Mouse (Mus musculus): ENCODE measurements at regions not wholly inside any gene's neighbourhood (a gene's known extent, or its start where the extent isn't known, plus 50 kb on each side); places are given as distances from the start of the nearest gene placed in this dataset.

DNA sequence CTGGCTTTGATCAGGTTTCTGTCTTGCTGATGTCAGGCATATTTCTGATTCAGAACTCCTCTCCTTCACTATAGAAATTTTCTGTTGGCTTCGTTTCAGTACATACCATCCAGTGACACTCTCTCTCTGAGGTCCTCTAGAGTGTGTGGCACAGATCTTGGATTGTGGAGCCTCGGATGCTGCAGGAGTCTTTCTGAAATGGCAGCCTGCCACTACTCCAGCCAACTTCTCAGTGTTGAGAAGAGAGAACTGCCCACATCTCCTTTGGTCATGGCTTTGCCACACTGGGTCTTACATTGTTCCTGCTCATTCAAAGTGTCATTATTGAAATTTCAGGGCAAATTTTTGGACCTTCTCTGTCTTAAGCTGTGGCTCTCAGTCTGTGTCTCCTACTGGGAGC lies 172.4 kb upstream of the Rtl1 start:
- no peak overlapping the region for H3K27ac ChIP-seq
- no peak for TF ChIP-seq CTCF (IDR thresholded peaks at IDR 0.05)
- intact Hi-C loops (cut with DNase I) = no loop called here
- DNase-seq = no peak
- no peak overlapping the region for H3K4me3 ChIP-seq

DNA sequence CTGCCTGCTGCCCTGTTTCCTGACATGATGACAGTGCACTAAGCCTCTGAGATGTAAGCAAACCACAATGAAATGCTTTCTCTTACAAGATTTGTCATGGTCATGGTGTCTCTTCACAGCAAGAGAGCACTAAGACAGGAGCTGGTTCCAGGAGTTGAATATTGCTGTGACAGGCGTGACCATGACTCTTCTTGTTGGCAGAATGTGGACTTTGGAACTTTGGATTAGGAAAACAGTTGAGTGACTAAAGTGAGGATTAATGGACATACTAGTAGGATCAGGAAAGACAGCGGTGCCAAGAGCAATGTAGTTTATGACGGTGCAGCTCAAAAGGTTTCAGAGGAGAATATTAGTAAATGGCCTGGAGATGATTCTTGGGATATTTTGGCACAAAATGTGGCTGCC lies 173.8 kb upstream of the Rtl1 start:
- intact Hi-C loops (cut with DNase I) = no loop called here

DNA sequence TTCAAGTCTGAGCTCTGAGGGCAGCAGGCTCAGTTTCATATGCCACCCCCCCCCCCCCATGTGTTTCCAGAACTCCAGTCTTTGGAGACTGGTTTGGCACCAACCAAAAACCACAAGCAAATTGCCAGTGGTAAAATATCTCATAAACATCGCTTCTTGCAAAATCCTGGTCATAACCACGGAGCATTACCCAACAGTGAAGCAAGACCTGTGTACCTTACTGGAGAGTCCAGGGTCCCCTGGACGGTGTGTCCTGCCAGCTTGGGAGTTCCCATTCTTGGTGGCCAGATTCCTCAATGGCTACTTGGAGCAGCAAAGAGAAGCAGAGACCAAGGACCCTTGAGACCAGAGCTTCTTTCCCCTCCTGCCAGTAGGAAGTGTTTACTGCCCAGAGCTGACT lies 198.7 kb upstream of the Rtl1 start:
- peak; percentile 59 for DNase-seq
- intact Hi-C loops (cut with DNase I) = no loop called here
- Histone ChIP-seq H3K4me3 (no peak overlapping the region), H3K27ac (no peak overlapping the region)
- no peak for TF ChIP-seq CTCF (IDR thresholded peaks at IDR 0.05)

More for the DNA sequence above, 173.8 kb upstream of the Rtl1 start:
- no peak for TF ChIP-seq CTCF (IDR thresholded peaks at IDR 0.05)
- Histone ChIP-seq H3K27ac (no peak overlapping the region), H3K4me3 (no peak overlapping the region)
- DNase-seq = no peak

DNA sequence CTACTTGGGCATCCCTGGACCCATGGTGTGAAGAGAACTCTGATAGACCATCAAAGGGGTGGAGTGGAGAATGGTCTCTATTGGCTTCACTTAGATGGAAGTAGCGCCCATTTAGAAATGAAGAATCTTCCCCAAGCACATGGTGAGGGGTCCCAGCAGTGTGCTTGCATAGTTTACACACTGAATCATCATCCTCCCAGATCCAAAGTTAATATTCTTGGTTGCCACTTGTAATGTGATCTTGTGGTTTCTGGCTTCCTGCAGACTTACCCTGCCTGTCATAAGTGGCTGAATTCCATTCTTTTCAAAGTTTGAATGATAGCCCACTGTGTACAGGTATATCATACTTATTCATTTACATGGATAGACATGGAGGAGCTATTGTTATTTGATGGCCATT lies 199.3 kb upstream of the Rtl1 start:
- no peak for TF ChIP-seq CTCF (IDR thresholded peaks at IDR 0.05)
- no peak for DNase-seq
- Histone ChIP-seq H3K27ac (no peak overlapping the region), H3K4me3 (no peak overlapping the region)
- intact Hi-C loops (cut with DNase I) = no loop called here

DNA sequence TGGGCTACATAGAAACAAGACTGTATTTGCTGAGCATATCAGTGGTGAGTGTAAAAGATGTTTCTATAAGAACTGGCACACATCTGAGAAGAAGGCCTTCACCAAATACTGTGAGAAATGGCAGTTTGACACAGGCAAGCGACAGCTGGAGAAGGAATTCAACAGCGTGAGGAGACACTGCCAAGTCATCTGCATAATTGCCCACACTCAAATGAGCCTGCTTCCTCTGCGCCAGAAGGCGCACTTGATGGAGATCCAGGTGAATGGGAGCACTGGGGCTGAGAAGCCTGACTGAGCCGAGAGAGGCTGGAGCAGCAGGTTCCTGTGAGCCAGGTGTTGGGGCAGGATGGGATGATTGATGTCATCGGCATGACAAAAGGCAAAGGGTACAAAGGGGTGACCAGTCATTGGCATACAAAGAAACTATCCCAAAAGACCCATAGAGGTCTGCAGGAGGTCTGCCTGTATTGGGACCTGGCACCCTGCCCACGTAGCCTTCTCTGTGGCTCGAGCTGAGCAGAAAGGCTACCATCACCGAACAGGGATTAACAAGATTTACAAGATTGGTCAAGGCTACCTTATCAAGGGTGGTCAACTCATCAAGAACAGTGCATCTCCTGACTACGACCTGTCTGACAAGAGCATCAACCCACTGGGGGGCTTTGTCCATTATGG lies 227.2 kb upstream of the Rtl1 start:
- Histone ChIP-seq H3K27ac (no peak overlapping the region), H3K4me3 (no peak overlapping the region)
- intact Hi-C loops (cut with DNase I) = no loop called here
- no peak for DNase-seq
- TF ChIP-seq CTCF (IDR thresholded peaks at IDR 0.05) = no peak

DNA sequence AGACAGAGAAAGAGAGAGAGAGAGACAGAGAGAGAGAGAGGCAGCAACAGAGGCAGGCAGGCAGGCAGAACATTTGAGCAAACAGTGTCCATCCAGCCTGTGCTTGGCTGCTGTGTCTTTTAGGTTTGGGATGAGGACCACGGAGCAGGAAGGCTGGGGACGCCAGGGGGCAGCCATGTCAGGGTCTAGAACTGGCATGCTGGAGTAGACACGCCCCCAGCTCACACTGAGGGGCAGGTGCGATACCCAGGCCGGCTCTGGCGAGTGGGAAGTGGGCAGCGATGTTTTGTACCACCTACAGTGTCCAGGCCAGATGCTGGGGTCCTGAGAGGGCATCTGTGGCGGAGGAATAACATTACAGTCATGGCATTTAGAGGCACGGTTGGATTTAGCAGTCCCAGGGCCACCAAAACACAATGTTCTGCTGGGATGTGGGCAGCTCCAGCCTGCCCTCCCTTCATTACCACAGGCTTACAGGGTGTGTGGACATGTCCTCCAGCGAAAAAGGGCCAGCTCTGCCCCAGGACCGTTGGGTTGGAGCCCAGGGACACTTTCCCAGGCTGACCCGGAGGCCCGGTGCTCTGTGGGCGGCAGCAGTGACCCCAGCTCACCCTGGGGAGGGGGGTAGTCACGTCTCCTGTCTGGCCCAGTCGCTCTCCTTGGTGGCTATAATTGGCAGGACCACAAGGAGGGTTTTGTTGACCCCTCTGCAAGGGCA lies 230.3 kb upstream of the Rtl1 start:
- peak; percentile 25; the same call in 1 of the 2 replicates for TF ChIP-seq CTCF (IDR thresholded peaks at IDR 0.05)
- no peak overlapping the region for H3K4me3 ChIP-seq
- DNase-seq = peak; percentile 32
- H3K27ac ChIP-seq = no peak overlapping the region
- intact Hi-C loops (cut with DNase I) = no loop called here

DNA sequence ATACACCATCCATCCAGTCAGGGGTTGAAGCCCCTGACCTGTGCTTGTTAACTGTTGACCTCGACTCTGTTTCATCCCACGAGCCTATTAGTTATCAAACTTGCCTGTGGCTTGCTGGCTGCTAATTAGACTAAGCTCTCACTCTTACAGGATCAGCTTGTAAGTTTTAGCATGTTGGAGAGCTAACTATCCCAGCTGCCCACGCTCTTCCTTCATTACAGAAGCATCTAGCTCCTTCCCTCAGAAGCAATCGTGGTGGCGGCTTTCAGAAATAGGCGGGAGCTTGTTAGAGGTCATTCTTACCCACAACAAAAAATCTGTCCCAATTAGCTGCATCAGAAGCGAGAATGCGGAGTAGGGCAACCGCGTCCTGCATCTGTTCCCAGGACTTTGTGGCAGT lies 232.8 kb upstream of the Rtl1 start:
- DNase-seq = no peak
- intact Hi-C loops (cut with DNase I) = no loop called here
- TF ChIP-seq CTCF (IDR thresholded peaks at IDR 0.05) = no peak
- H3K27ac ChIP-seq = no peak overlapping the region
- no peak overlapping the region for H3K4me3 ChIP-seq

DNA sequence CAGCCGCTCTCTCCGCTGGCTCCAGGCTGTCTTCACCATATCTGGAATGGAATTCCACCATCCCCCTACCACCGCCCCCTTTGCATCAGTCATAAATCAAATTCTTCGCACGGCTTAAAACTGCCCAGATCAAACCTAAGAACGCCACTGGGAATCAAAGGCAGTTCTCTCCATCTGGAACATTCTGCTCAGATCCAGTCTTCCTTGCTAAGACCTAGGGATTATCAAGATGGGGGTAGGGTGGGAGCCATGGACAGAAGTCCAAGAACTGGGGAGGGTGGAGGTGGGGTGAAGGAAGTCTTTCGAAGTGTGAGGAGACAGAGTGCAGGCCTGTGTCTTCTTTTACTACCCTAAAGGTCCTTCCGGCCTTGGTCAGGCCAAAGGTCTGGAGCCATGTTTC lies 236.4 kb upstream of the Rtl1 start:
- Histone ChIP-seq H3K4me3 (no peak overlapping the region), H3K27ac (no peak overlapping the region)
- intact Hi-C loops (cut with DNase I) = no loop called here
- no peak for TF ChIP-seq CTCF (IDR thresholded peaks at IDR 0.05)
- no peak for DNase-seq

DNA sequence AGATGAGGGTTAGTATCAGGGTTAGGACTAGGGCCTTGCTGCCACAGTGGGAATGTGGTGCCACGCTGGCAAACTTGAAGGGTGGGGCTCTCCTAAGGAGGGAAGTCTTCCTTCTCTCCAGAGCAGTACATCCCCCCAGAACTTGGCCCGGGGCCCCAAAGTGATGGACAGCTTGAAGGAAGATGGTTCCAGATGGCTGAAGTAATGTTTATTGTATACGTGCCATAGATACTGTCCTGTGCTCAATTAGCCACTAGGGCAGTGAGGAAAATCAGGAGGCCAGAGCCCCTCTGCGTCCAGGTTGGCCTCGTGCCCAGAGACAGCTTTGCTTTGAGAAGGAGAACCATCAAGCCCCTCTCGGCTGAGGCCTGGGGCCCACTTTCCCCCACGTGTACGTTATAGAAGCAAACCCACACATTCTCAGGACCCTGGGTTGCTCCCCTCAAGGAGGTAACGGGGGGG lies 239.0 kb upstream of the Rtl1 start:
- TF ChIP-seq CTCF (IDR thresholded peaks at IDR 0.05) = no peak
- intact Hi-C loops (cut with DNase I) = no loop called here
- no peak for DNase-seq
- Histone ChIP-seq H3K4me3 (no peak overlapping the region), H3K27ac (no peak overlapping the region)

DNA sequence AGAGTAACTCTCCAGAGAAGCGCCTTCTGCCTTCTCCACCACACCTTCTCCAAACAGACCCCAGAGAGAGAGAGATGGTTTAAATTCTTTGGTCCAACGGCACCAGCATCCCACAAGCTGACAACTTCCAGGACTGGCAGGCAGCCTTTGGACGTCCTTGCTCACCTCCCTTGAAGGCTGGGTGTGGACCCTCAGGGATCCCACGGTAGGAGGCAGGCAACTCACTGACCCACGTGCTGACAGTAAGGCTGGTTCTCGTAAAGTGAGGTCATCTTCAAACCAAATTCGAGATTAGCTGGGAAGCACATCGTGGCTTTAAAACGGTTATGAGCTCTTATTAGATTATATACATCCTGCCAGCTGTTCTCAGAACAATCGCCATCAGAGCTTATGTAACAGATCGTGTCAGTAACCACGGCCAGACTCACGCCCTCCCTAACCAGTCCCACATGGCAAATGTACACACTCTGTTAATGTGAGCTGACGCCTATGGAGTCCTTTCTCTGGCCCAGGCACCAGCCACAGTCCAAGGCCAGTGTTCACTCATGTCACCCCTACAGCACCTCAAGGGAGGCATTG lies 239.9 kb upstream of the Rtl1 start:
- TF ChIP-seq CTCF (IDR thresholded peaks at IDR 0.05) = no peak
- no peak overlapping the region for H3K27ac ChIP-seq
- intact Hi-C loops (cut with DNase I) = no loop called here
- H3K4me3 ChIP-seq = no peak overlapping the region
- DNase-seq = no peak

DNA sequence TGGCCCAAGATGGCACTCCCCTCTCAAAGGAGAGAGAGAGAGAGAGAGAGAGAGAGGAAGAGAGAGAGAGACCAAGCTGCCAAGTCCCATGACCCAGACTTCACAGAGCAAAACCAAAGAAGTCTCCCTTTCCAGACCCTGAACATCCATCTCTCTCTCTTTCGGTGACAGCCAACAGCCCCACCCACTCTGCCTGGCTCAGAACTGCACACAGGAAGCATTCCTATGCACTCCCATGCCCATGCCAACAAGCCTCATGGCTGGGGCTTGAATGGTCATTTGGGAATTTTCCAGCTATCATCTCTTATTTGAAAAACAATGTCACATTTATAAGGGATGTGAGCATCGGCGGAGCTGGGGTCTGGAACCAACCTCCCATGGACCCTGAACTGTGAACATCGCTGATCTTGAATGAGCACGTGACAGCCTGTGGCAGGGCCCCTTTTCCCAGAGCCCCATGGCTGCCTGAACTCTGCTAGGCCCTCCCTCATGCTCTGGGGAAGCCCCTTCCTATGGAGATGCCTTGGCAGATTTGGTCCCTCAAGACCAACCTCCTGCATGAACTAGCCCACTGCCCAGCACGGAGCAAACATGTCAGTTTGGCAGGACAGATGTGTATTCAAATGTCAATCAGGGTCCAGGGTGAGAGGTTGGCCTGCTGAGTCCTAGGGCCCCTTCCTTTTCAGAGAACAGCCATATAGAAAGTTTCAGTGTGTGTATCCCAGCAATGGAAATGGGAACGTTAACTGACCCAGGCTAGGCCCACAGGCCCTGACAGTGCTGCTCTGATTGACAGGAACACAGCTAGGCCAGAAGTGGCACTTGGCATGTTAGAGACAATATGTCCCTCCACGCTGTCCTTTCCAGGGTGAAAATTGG lies 244.8 kb upstream of the Rtl1 start:
- DNase-seq = no peak
- intact Hi-C loops (cut with DNase I) = no loop called here
- TF ChIP-seq CTCF (IDR thresholded peaks at IDR 0.05) = no peak
- Histone ChIP-seq H3K27ac (no peak overlapping the region), H3K4me3 (no peak overlapping the region)

DNA sequence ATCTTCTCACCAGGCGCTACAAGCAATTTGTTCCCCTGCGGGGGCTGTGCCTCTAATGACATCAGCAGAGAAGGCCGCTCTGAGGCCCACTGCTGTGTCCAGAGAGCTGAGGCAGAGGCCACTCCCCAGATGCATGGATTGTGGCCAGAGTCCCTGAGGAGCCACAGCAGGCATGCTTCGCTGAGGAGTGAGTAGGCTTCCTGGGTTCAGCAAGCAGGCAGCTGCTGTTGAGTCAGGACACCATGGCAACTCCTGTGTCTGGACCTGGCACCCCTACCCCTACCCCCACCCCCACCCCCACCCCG lies 245.4 kb upstream of the Rtl1 start:
- intact Hi-C loops (cut with DNase I) = no loop called here
- no peak overlapping the region for H3K4me3 ChIP-seq
- no peak overlapping the region for H3K27ac ChIP-seq
- DNase-seq = no peak
- TF ChIP-seq CTCF (IDR thresholded peaks at IDR 0.05) = no peak

DNA sequence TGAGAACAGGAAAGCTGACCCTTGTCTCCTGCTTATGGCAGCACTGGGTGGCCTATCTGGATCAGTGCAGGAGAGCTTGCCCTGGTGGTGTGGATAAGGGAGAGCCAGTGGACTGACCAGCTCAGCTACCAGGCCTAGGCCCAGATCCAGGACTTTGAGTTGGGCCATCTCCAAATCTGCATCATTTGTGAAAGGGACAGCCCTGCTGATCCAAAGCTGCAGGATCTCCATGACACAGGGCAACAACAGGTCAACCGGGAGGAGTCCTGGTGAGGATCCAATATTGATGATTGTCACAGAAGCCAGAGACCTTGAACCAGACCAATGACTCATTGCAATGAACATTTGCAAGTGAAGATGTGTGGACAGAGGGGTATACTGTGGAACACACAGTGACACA lies 256.2 kb upstream of the Rtl1 start:
- TF ChIP-seq CTCF (IDR thresholded peaks at IDR 0.05) = no peak
- H3K27ac ChIP-seq = no peak overlapping the region
- DNase-seq = no peak
- H3K4me3 ChIP-seq = no peak overlapping the region
- intact Hi-C loops (cut with DNase I) = no loop called here
